12 mouse cellular contexts compared by ENCODE assay signal in the genomic region with DNA sequence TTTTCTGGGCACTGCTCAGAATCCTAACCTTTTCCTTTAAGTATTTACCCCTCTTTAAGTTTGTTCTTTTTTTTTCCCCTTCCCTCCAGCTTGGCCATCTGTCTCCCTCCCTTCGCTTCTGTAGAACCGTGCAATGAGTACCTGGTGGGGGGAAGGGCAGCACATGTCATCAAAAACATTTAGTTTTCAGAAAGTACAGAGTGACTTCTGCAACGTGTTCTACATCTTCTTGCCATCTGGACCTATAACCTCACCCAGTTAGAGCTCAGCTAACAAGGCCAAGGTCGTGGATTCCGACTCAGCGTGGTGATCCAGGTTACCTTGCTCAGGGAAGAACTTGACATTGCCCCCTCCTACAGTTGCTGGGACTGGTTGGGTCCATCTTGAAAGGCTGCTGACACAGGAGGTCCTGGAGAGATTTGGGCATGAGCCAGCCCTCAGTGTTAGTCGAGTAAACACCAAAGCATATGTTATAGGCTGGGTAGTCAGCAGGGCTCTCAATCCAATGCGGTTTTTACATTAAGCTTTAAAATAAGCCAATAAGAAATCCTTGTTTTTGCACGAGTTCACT.
A peak's percentile ranks its signal among the peaks of the same experiment; 100 is the strongest.
DNase-seq lines count a peak whose midpoint lies in the region; ATAC-seq and TF ChIP-seq lines count a peak whose summit lies in the region.
"Had no signal": no experiment of that assay in that cellular context is flagged by ENCODE, and none has a peak within 500 bp of the region (broad histone marks: within the 10 kb centered on the region; RNA-seq: fewer than 3 reads in every experiment).

No protein-coding gene starts in this region.

- no peak for TF ChIP-seq POLR2A in brain, embryonic 14.5 days (IDR thresholded peaks at IDR 0.05; ENCODE audit: borderline replicate concordance, extremely low read depth, insufficient read depth, insufficient read length, poor library complexity, severe bottlenecking)

- H3K4me3 ChIP-seq in hindbrain, embryonic 16.5 days (ENCODE audit: low read length) = no peak overlapping the region
- no peak overlapping the region for H3K4me3 ChIP-seq in hindbrain, embryonic 13.5 days
- no peak overlapping the region for H3K4me3 ChIP-seq in liver, embryonic 12.5 days
- H3K4me3 ChIP-seq: limb, embryonic 15.5 days had no signal

- H3K9me3 ChIP-seq in hindbrain, embryonic 16.5 days (ENCODE audit: control insufficient read depth, low read length) = no peaks in the 10 kb centered on the region
- no peaks in the 10 kb centered on the region for H3K9me3 ChIP-seq in hindbrain, embryonic 13.5 days
- H3K9me3 ChIP-seq in liver, embryonic 12.5 days (replicated peaks) = no peaks in the 10 kb centered on the region
- H3K9me3 ChIP-seq: limb, embryonic 15.5 days had no signal

- H3K36me3 ChIP-seq in hindbrain, embryonic 16.5 days (ENCODE audit: control insufficient read depth, insufficient read depth, low read length) = no peaks in the 10 kb centered on the region
- no peaks in the 10 kb centered on the region for H3K36me3 ChIP-seq in hindbrain, embryonic 13.5 days
- H3K36me3 ChIP-seq in liver, embryonic 12.5 days = no peaks in the 10 kb centered on the region
- H3K36me3 ChIP-seq: limb, embryonic 15.5 days had no signal

- H3K4me1 ChIP-seq in hindbrain, embryonic 16.5 days (ENCODE audit: control insufficient read depth, insufficient read depth, low read depth, low read length) = peaks cover 10% of the 10 kb centered on the region
- peaks cover 16% of the 10 kb centered on the region for H3K4me1 ChIP-seq in hindbrain, embryonic 13.5 days (replicated peaks)
- no peaks in the 10 kb centered on the region for H3K4me1 ChIP-seq in liver, embryonic 12.5 days
- H3K4me1 ChIP-seq: limb, embryonic 15.5 days had no signal

- H3K9ac ChIP-seq in hindbrain, embryonic 16.5 days (ENCODE audit: low read depth, low read length) = no peak overlapping the region
- no peak overlapping the region for H3K9ac ChIP-seq in hindbrain, embryonic 13.5 days
- no peak overlapping the region for H3K9ac ChIP-seq in liver, embryonic 12.5 days
- H3K9ac ChIP-seq: limb, embryonic 15.5 days had no signal

- no peaks in the 10 kb centered on the region for H3K27me3 ChIP-seq in hindbrain, embryonic 16.5 days (replicated peaks; ENCODE audit: control insufficient read depth, insufficient read depth, low read length)
- no peaks in the 10 kb centered on the region for H3K27me3 ChIP-seq in hindbrain, embryonic 13.5 days
- no peaks in the 10 kb centered on the region for H3K27me3 ChIP-seq in liver, embryonic 12.5 days (replicated peaks)
- H3K27me3 ChIP-seq: limb, embryonic 15.5 days had no signal

- ATAC-seq in hindbrain, embryonic 16.5 days = peak; percentile 65
- no peak for ATAC-seq in hindbrain, embryonic 13.5 days (ENCODE audit: low FRiP score)
- ATAC-seq in erythroid progenitor cell, adult 5-6 weeks (replicated peaks; ENCODE audit: low FRiP score, poor library complexity, severe bottlenecking) = no peak
- no peak for ATAC-seq in liver, embryonic 12.5 days
- ATAC-seq: CD4-positive, CD25-positive, alpha-beta regulatory T cell, adult 4 months had no signal

- peak; percentile 77 for DNase-seq in brain, adult 2 months (ENCODE audit: low read depth, low spot score)
- DNase-seq in brain, embryonic 14.5 days (ENCODE audit: low read depth) = peak; percentile 39
- DNase-seq in cerebellum, postnatal 10 days = peak; percentile 79 to 83
- DNase-seq: kidney, adult 9 months; lung, adult 2 months; thymus, adult 2 months had no signal

- WGBS in hindbrain, embryonic 16.5 days = 61% methylated on average over 9 of the region's 9 CpGs
- 76% methylated on average over 9 of the region's 9 CpGs for WGBS in hindbrain, embryonic 13.5 days
- WGBS in liver, embryonic 12.5 days (ENCODE audit: insufficient replicate concordance) = 52% methylated on average over 9 of the region's 9 CpGs

- no peak overlapping the region for H3K27ac ChIP-seq in hindbrain, embryonic 16.5 days (ENCODE audit: low read depth, low read length)
- no peak overlapping the region; the same call in 1 of the 2 replicates for H3K27ac ChIP-seq in hindbrain, embryonic 13.5 days
- no peak overlapping the region for H3K27ac ChIP-seq in liver, embryonic 12.5 days
- H3K27ac ChIP-seq: limb, embryonic 15.5 days had no signal

- no peak overlapping the region for H3K4me2 ChIP-seq in hindbrain, embryonic 16.5 days (ENCODE audit: low read length)
- no peak overlapping the region for H3K4me2 ChIP-seq in hindbrain, embryonic 13.5 days
- no peak overlapping the region for H3K4me2 ChIP-seq in liver, embryonic 12.5 days
- H3K4me2 ChIP-seq: limb, embryonic 15.5 days had no signal

- TF ChIP-seq CTCF in brain, embryonic 14.5 days (IDR thresholded peaks at IDR 0.05; ENCODE audit: borderline replicate concordance, extremely low read depth, insufficient read depth, insufficient read length) = no peak
